Mouse (Mus musculus) limb, embryonic 11.5 days (tissue): Measurements from ENCODE around the gene Ly6g6f. TPM values are rescaled to one million over a fixed set of nuclear protein-coding genes. Genes with fewer than 3 reads are reported as not detected.
"Not testable (repeated sequence)": the region's sequence is repeated elsewhere in the genome, so short reads cannot be mapped to it uniquely, and the experiment has no call there.

Source experiments
- ATAC-seq: fragments of 200-750 bp; cut with Nextera tagmentation; 2 replicates; pipeline ENCODE4 v1.8.0; 2017; ENCODE audit warnings: low read depth; ENCODE audit not compliant: insufficient number of reproducible peaks, low FRiP score, low TSS enrichment
- DNase-seq: peaks from one replicate; pipeline ENCODE4 v3.0.0-alpha.2; 2015; ENCODE audit warnings: low spot score
- H3K27ac ChIP-seq: fragments of 300-500 bp; sonication (generic); replicated peaks from 2 replicates; pipeline ENCODE4 v1.5.1; 2014; ENCODE audit warnings: low read depth, mild to moderate bottlenecking, low read length
- H3K27me3 ChIP-seq: fragments of 300-500 bp; sonication (generic); 2 replicates; pipeline ENCODE4 v1.6.1; 2014; ENCODE audit warnings: mild to moderate bottlenecking, low read length, mixed read lengths; ENCODE audit not compliant: control insufficient read depth, insufficient read depth
- H3K36me3 ChIP-seq: fragments of 300-500 bp; sonication (generic); 2 replicates; pipeline ENCODE4 v1.6.1; 2014; ENCODE audit warnings: mild to moderate bottlenecking, low read length, moderate library complexity, mixed read lengths; ENCODE audit not compliant: control insufficient read depth, insufficient read depth
- H3K4me1 ChIP-seq: fragments of 300-500 bp; sonication (generic); 2 replicates; pipeline ENCODE4 v1.6.1; 2014; ENCODE audit warnings: low read length, mixed read lengths; ENCODE audit not compliant: control insufficient read depth, insufficient read depth
- H3K4me2 ChIP-seq: fragments of 300-500 bp; sonication (generic); 2 replicates; pipeline ENCODE4 v1.6.1; 2014; ENCODE audit warnings: low read depth, mild to moderate bottlenecking, moderate library complexity; ENCODE audit not compliant: severe bottlenecking
- H3K4me3 ChIP-seq: fragments of 300-500 bp; sonication (generic); 2 replicates; pipeline ENCODE4 v1.5.1; 2014; ENCODE audit warnings: low read depth, low read length
- H3K9ac ChIP-seq: fragments of 300-500 bp; sonication (generic); 2 replicates; pipeline ENCODE4 v1.6.1; 2014; ENCODE audit warnings: mild to moderate bottlenecking, low read length
- H3K9me3 ChIP-seq: fragments of 300-500 bp; sonication (generic); 2 replicates; pipeline ENCODE4 v1.6.1; 2016; ENCODE audit warnings: low read length; ENCODE audit not compliant: control insufficient read depth
- WGBS: fragments of 180-500 bp; shearing (Covaris S2); extraction: QIAGEN DNeasy Blood & Tissue Kit; methylation state at CpG from one replicate; pipeline ENCODE4 v1.1.7; 2014; 5-methylcytosine and 5-hydroxymethylcytosine counted together
- polyA plus RNA-seq: library from polyadenylated mRNA; unstranded; fragments of >200 nt; fragmentation: Nextera tagmentation; extraction: Ambion mirVana; gene quantifications from 2 replicates; pipeline ENCODE4 v1.2.1, GENCODE M21; 2014

Gene Ly6g6f
- polyA plus RNA-seq, 1 experiment from 2014 or later, result 0.73 TPM

DNA sequence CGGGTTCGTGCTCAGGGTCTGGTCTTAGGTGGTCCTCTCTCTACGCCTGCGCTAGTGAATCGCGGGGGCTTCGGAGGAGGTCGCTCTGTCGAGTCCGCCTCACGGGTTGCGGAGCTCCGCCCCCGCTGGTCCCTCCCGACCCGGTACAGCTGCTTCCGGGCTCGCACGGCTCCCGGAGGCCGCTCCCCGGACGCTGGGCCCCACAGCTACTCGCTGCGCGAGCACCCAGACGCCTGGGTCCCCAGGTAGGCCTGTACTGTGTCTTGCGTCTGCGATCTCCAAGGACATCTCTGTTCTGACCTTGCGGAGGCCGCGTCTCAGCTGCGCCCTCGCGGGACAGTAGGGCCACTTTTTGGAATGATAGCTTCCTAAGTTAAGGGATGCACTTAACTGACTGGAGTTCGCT lies 40.8 kb upstream of the Ly6g6f start, which contains the start of gene D17H6S53E:
Gene D17H6S53E (plus strand): TSS at position 168 of the 406 bp plus-strand sequence.
- H3K4me1 ChIP-seq, result peaks cover 12% of the 10 kb centered on the region; the same call in 1 of the 2 replicates
- WGBS, result under 1% methylated on average over 33 of the region's 36 CpGs
- H3K27ac ChIP-seq, result peak within 1 kb of the TSS; percentile 47; the same call in 1 of the 2 replicates
- H3K9ac ChIP-seq, result peak within 1 kb of the TSS; percentile 84
- H3K4me3 ChIP-seq, result peak within 1 kb of the TSS; percentile 66
- no peaks in the 10 kb centered on the region for H3K27me3 ChIP-seq
- no peaks in the 10 kb centered on the region for H3K9me3 ChIP-seq
- ATAC-seq (0 out of 2 replicates have a peak, but pooled peaks have one; percentile 15), DNase-seq (peak; percentile 80)
- H3K4me2 ChIP-seq, result peak within 1 kb of the TSS; percentile 81
- H3K36me3 ChIP-seq, result 0 out of 2 replicates have a peak, but pooled peaks cover 3% of the 10 kb centered on the region

GRCm38 (mm10) chr17:35125578-35125977 lies 40.2 kb upstream of the Ly6g6f start:
- H3K9me3 ChIP-seq, result no peaks in the 10 kb centered on the region
- H3K27me3 ChIP-seq, result no peaks in the 10 kb centered on the region
- H3K4me1 ChIP-seq, result peaks cover 12% of the 10 kb centered on the region; the same call in 1 of the 2 replicates
- H3K9ac ChIP-seq, result peak overlapping the region; percentile 84; the same call in 1 of the 2 replicates
- H3K36me3 ChIP-seq, result 0 out of 2 replicates have a peak, but pooled peaks cover 3% of the 10 kb centered on the region
- ATAC-seq (no peak), DNase-seq (no peak)
- WGBS, result 29% methylated on average over 6 of the region's 6 CpGs
- H3K4me2 ChIP-seq, result peak overlapping the region; percentile 81
- no peak overlapping the region for H3K27ac ChIP-seq
- H3K4me3 ChIP-seq, result peak overlapping the region; percentile 66

GRCm38 (mm10) chr17:35125081-35125480 lies 39.7 kb upstream of the Ly6g6f start:
- Histone ChIP-seq H3K4me3 (no peak overlapping the region), H3K4me1 (peaks cover 16% of the 10 kb centered on the region; the same call in 1 of the 2 replicates), H3K27ac (no peak overlapping the region), H3K4me2 (no peak overlapping the region), H3K9me3 (no peaks in the 10 kb centered on the region), H3K9ac (no peak overlapping the region), H3K36me3 (0 out of 2 replicates have a peak, but pooled peaks cover 3% of the 10 kb centered on the region), H3K27me3 (no peaks in the 10 kb centered on the region)
- DNase-seq, result no peak
- ATAC-seq, result no peak
- 90% methylated on average over 1 of the region's 1 CpGs for WGBS

DNA sequence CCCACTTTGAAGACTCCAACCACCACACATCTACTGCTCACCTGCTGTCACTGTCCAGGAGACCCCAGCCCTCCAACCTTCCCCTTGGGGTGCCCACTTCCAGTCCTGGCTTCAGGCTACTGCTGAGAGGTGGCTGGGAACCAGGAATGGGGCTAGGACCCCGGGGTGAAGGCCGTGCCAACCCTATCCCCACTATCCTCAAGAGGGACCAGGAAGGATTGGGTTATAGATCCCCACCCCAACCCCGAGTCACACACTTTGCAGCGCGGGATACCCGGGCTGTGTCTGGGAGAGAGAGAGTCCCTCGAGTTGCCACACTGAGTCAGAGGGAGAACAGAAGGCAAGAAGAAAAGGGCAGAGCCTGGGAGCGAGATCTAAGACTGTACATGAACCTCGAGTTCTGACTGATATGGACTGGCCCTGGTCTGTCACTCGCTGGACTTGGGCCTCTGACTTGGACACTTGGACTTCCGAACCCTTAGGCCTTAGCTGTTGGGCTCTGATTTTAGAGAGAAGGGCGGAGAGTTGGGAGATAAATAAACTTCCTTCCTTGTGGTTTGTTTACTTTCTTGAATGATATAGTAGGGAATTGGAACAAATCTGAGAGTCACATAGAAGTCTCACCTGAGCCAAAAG lies 39.0 kb upstream of the Ly6g6f start:
- H3K9ac ChIP-seq, H3K4me2 ChIP-seq, H3K36me3 ChIP-seq, DNase-seq, H3K27me3 ChIP-seq, ATAC-seq, H3K4me3 ChIP-seq, H3K27ac ChIP-seq, H3K9me3 ChIP-seq: not testable (repeated sequence)
- 92% methylated on average over 12 of the region's 12 CpGs for WGBS
- H3K4me1 ChIP-seq, result peaks cover 19% of the 10 kb centered on the region; the same call in 1 of the 2 replicates

DNA sequence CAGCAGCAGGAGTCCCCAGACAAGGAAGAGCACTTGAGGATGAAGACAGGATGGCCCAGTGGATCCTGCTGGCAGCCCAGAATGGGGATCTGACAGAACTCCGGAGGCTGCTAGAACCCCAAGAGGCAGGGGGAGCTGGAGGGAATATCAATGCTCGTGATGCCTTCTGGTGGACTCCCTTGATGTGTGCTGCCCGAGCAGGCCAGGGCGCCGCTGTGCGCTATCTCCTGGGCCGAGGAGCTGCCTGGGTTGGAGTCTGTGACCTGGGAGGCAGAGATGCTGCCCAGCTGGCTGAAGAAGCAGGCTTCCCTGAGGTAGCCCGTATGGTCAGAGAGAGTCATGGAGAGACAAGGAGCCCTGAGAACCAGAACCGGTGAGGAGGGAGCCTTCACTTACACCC lies 37.9 kb upstream of the Ly6g6f start:
- not testable (repeated sequence) for H3K4me2 ChIP-seq, H3K9ac ChIP-seq, H3K27ac ChIP-seq, H3K36me3 ChIP-seq, H3K9me3 ChIP-seq, DNase-seq, ATAC-seq, H3K4me3 ChIP-seq, H3K27me3 ChIP-seq
- 91% methylated on average over 9 of the region's 9 CpGs for WGBS
- H3K4me1 ChIP-seq, result peaks cover 19% of the 10 kb centered on the region; the same call in 1 of the 2 replicates

- peak; percentile 66 for DNase-seq
- Histone ChIP-seq H3K9ac (peak within 1 kb of the TSS; percentile 94), H3K27me3 (no peaks in the 10 kb centered on the region), H3K4me1 (peaks cover 16% of the 10 kb centered on the region; the same call in 1 of the 2 replicates), H3K9me3 (no peaks in the 10 kb centered on the region), H3K4me2 (peak within 1 kb of the TSS; percentile 98), H3K27ac (peak within 1 kb of the TSS; percentile 36; the same call in 1 of the 2 replicates), H3K4me3 (peak within 1 kb of the TSS; percentile 82), H3K36me3 (peaks cover 17% of the 10 kb centered on the region)
- under 1% methylated on average over 19 of the region's 19 CpGs for WGBS
- ATAC-seq, result peak; percentile 18; the same call in 1 of the 2 replicates
These were observed 36.5 kb upstream of the Ly6g6f start, which contains the start of gene Csnk2b for GRCm38 (mm10) chr17:35121871-35122303. Gene Csnk2b (minus strand): TSS chr17:35122053.

- Histone ChIP-seq H3K36me3 (peaks cover 19% of the 10 kb centered on the region), H3K4me1 (peaks cover 11% of the 10 kb centered on the region; the same call in 1 of the 2 replicates), H3K4me2 (peak within 1 kb of the TSS; percentile 98), H3K4me3 (peak within 1 kb of the TSS; percentile 82), H3K27ac (peak within 1 kb of the TSS; percentile 36; the same call in 1 of the 2 replicates), H3K27me3 (no peaks in the 10 kb centered on the region), H3K9ac (peak within 1 kb of the TSS; percentile 94), H3K9me3 (no peaks in the 10 kb centered on the region)
- peak; percentile 91 for ATAC-seq
- peak; percentile 98 for DNase-seq
- WGBS, result under 1% methylated on average over 50 of the region's 50 CpGs
These were observed 35.9 kb upstream of the Ly6g6f start, which contains the start of gene Gpank1 for GRCm38 (mm10) chr17:35121143-35121799. Gene Gpank1 (plus strand): TSS chr17:35121455.

DNA sequence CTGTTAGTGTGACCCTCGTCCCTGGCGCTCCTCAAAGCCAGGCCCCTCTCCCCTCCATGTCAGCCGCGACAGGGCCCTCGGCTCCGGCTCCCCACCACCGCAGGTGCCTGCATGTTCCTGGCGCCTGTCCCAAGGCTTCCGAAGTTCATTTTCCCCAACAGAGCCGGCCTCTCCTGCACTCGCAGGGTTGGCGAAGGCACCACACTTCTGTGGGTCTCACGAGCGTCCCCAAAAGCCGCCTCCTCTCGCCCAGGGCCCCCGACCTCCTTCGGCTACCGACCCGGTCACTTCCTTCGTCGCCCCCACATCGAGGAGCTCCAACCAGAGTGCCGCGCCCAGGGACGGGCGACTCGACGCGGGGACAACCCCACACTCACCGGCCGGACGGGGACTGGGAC lies 35.3 kb upstream of the Ly6g6f start:
- no peak for DNase-seq
- WGBS, result under 1% methylated on average over 33 of the region's 33 CpGs
- H3K4me1 ChIP-seq, result peaks cover 11% of the 10 kb centered on the region; the same call in 1 of the 2 replicates
- H3K4me2 ChIP-seq, result peak overlapping the region; percentile 98
- no peaks in the 10 kb centered on the region for H3K9me3 ChIP-seq
- no peaks in the 10 kb centered on the region for H3K27me3 ChIP-seq
- ATAC-seq, result no peak
- H3K27ac ChIP-seq, result no peak overlapping the region
- peak overlapping the region; percentile 94 for H3K9ac ChIP-seq
- H3K36me3 ChIP-seq, result peaks cover 23% of the 10 kb centered on the region
- peak overlapping the region; percentile 82 for H3K4me3 ChIP-seq
